Mouse (Mus musculus) kidney, embryonic 14.5 days (tissue): ENCODE data around the gene Vps13c. TPM values are rescaled to one million over a fixed set of nuclear protein-coding genes. Genes with fewer than 3 reads are reported as not detected.

Experiments
- ATAC-seq: fragments of 200-750 bp; cut with Nextera tagmentation; 2 replicates; pipeline ENCODE4 v1.8.0; 2017; ENCODE audit warnings: moderate number of reproducible peaks, mild to moderate bottlenecking, moderate TSS enrichment, moderate library complexity; ENCODE audit not compliant: low FRiP score, low TSS enrichment
- H3K27ac ChIP-seq: fragments of 300-500 bp; sonication (generic); 2 replicates; pipeline ENCODE4 v1.5.1; 2014; ENCODE audit warnings: low read depth, mild to moderate bottlenecking, low read length, moderate library complexity, mixed read lengths
- H3K27me3 ChIP-seq: fragments of 300-500 bp; sonication (generic); 2 replicates; pipeline ENCODE4 v1.6.1; 2014; ENCODE audit warnings: mild to moderate bottlenecking, low read length; ENCODE audit not compliant: control insufficient read depth, insufficient read depth
- H3K36me3 ChIP-seq: fragments of 300-500 bp; sonication (generic); 2 replicates; pipeline ENCODE4 v1.6.1; 2014; ENCODE audit warnings: low read length, mixed read lengths; ENCODE audit not compliant: control insufficient read depth, insufficient read depth
- H3K4me1 ChIP-seq: fragments of 300-500 bp; sonication (generic); 2 replicates; pipeline ENCODE4 v1.6.1; 2014; ENCODE audit warnings: low read length, mixed read lengths; ENCODE audit not compliant: control insufficient read depth, insufficient read depth
- H3K4me2 ChIP-seq: fragments of 300-500 bp; sonication (generic); replicated peaks from 2 replicates; pipeline ENCODE4 v1.6.1; 2014; ENCODE audit warnings: low read depth, mild to moderate bottlenecking, low read length
- H3K4me3 ChIP-seq: fragments of 300-500 bp; sonication (generic); 2 replicates; pipeline ENCODE4 v1.5.1; 2014; ENCODE audit warnings: mild to moderate bottlenecking, low read length
- H3K9ac ChIP-seq: fragments of 300-500 bp; sonication (generic); 2 replicates; pipeline ENCODE4 v1.6.1; 2014; ENCODE audit warnings: low read depth, mild to moderate bottlenecking, low read length, moderate library complexity
- H3K9me3 ChIP-seq: fragments of 300-500 bp; sonication (generic); 2 replicates; pipeline ENCODE4 v1.6.1; 2016; ENCODE audit warnings: low read length; ENCODE audit not compliant: control insufficient read depth
- WGBS: fragments of 180-500 bp; shearing (Covaris S2); extraction: QIAGEN DNeasy Blood & Tissue Kit; methylation state at CpG from one replicate; pipeline ENCODE4 v1.1.7; 2014; 5-methylcytosine and 5-hydroxymethylcytosine counted together
- polyA plus RNA-seq: library from polyadenylated mRNA; unstranded; fragments of >200 nt; fragmentation: Nextera tagmentation; extraction: Ambion mirVana; gene quantifications from 2 replicates; pipeline ENCODE4 v1.2.1, GENCODE M21; 2014

The Vps13c gene
- polyA plus RNA-seq, 1 experiment from 2014 or later = 7.9 TPM

- H3K27me3 ChIP-seq = no peaks in the 10 kb centered on the region
- peaks cover 3% of the 10 kb centered on the region for H3K4me1 ChIP-seq
- H3K4me2 ChIP-seq = no peak overlapping the region
- no peak overlapping the region for H3K9ac ChIP-seq
- no peak for ATAC-seq
- 64% methylated on average over 5 of the region's 5 CpGs for WGBS
- H3K36me3 ChIP-seq = no peaks in the 10 kb centered on the region
- H3K9me3 ChIP-seq = no peaks in the 10 kb centered on the region
- no peak overlapping the region for H3K27ac ChIP-seq
- H3K4me3 ChIP-seq = no peak overlapping the region
These were observed 2.6 kb downstream of the Vps13c start for GRCm38 (mm10) chr9:67842797-67843196.

GRCm38 (mm10) chr9:67845012-67845411 lies 4.8 kb downstream of the Vps13c start:
- no peak overlapping the region for H3K27ac ChIP-seq
- H3K4me3 ChIP-seq = no peak overlapping the region
- no peaks in the 10 kb centered on the region for H3K36me3 ChIP-seq
- no peak overlapping the region for H3K4me2 ChIP-seq
- ATAC-seq = no peak
- WGBS = 70% methylated on average over 4 of the region's 4 CpGs
- no peaks in the 10 kb centered on the region for H3K27me3 ChIP-seq
- H3K9ac ChIP-seq = no peak overlapping the region
- peaks cover 3% of the 10 kb centered on the region for H3K4me1 ChIP-seq
- H3K9me3 ChIP-seq = no peaks in the 10 kb centered on the region

GRCm38 (mm10) chr9:67845648-67846047 lies 5.5 kb downstream of the Vps13c start:
- Histone ChIP-seq H3K9me3 (no peaks in the 10 kb centered on the region), H3K36me3 (no peaks in the 10 kb centered on the region), H3K27me3 (no peaks in the 10 kb centered on the region), H3K4me2 (no peak overlapping the region), H3K9ac (no peak overlapping the region), H3K27ac (no peak overlapping the region), H3K4me1 (peaks cover 2% of the 10 kb centered on the region), H3K4me3 (no peak overlapping the region)
- 67% methylated on average over 5 of the region's 5 CpGs for WGBS
- ATAC-seq = no peak

- no peak overlapping the region for H3K27ac ChIP-seq
- H3K4me1 ChIP-seq = no peaks in the 10 kb centered on the region
- ATAC-seq = no peak
- no peak overlapping the region for H3K4me2 ChIP-seq
- WGBS = 100% methylated on average over 2 of the region's 2 CpGs
- H3K4me3 ChIP-seq = no peak overlapping the region
- no peaks in the 10 kb centered on the region for H3K36me3 ChIP-seq
- H3K9me3 ChIP-seq = no peaks in the 10 kb centered on the region
- no peaks in the 10 kb centered on the region for H3K27me3 ChIP-seq
- H3K9ac ChIP-seq = no peak overlapping the region
These were observed 5.9 kb downstream of the Vps13c start for GRCm38 (mm10) chr9:67846089-67846488.

GRCm38 (mm10) chr9:67847606-67848005 lies 7.4 kb downstream of the Vps13c start:
- Histone ChIP-seq H3K4me3 (no peak overlapping the region), H3K27ac (no peak overlapping the region), H3K4me1 (no peaks in the 10 kb centered on the region), H3K4me2 (no peak overlapping the region), H3K36me3 (no peaks in the 10 kb centered on the region), H3K9ac (no peak overlapping the region), H3K9me3 (no peaks in the 10 kb centered on the region), H3K27me3 (no peaks in the 10 kb centered on the region)
- no peak for ATAC-seq
- WGBS = 92% methylated on average over 3 of the region's 3 CpGs

DNA sequence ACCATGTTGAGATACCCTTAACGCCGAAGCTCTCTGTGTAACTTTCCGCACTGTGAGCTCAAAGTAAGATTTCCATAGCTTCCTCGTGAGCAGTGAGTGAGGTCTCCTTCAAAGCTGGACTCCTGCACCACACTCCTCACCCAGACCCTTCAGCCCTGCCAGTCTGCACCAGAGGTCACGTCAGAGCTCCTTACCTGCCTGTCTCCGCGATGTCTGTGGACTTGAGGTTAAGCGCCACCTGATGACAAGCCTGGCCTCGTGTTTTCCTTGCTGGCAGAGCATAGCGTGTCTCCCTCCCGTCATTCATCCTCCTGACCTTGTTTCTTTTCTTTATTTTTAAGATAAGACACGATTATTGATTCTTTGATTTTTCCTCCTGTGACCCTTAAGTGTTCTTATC lies 9.2 kb downstream of the Vps13c start:
- 85% methylated on average over 12 of the region's 12 CpGs for WGBS
- Histone ChIP-seq H3K4me2 (no peak overlapping the region), H3K27ac (no peak overlapping the region), H3K4me1 (no peaks in the 10 kb centered on the region), H3K36me3 (no peaks in the 10 kb centered on the region), H3K27me3 (no peaks in the 10 kb centered on the region), H3K9me3 (no peaks in the 10 kb centered on the region), H3K4me3 (no peak overlapping the region), H3K9ac (no peak overlapping the region)
- no peak for ATAC-seq

DNA sequence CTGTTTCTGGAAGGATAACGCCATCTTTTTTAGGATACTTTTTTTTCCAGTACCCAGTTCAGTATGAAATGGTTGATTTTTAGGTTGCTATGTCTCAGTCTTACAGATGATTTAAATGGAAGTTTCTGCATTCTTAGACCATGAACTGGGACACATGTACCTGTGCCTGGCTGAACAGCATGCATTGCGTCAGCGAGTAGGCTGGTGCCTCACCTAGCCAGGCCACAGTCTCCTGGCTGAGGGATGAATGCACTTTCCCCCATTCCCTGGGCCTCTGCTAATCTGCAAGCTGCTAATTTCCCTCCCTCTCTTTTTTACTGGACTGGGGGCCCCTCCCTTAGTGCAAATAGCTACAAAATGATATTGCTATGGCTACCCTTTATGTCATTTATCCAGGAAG lies 9.7 kb downstream of the Vps13c start:
- H3K4me2 ChIP-seq = no peak overlapping the region
- H3K9ac ChIP-seq = no peak overlapping the region
- H3K9me3 ChIP-seq = no peaks in the 10 kb centered on the region
- WGBS = 95% methylated on average over 3 of the region's 3 CpGs
- H3K4me1 ChIP-seq = no peaks in the 10 kb centered on the region
- H3K27me3 ChIP-seq = no peaks in the 10 kb centered on the region
- no peak overlapping the region for H3K4me3 ChIP-seq
- ATAC-seq = no peak
- H3K27ac ChIP-seq = no peak overlapping the region
- no peaks in the 10 kb centered on the region for H3K36me3 ChIP-seq

DNA sequence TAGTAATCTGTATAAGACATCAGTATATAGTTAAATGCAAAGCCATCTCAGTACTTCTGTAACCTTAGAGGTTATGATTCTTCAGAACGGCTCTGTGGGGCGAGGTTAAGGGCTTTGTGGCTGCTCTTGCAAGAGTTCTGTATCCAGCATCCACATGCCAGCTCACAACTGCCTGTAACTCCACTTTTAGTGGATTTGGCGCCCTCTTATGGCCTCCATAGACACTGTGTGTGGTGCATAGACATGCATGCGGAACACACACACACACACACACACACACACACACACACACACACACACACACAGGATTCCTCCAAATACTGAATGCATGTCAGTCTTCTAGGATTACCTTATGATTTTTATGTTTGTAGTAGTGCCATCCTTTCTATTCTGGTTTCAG lies 11.0 kb downstream of the Vps13c start:
- H3K36me3 ChIP-seq = no peaks in the 10 kb centered on the region
- no peak overlapping the region for H3K27ac ChIP-seq
- no peak for ATAC-seq
- H3K4me1 ChIP-seq = no peaks in the 10 kb centered on the region
- no peaks in the 10 kb centered on the region for H3K27me3 ChIP-seq
- no peak overlapping the region for H3K9ac ChIP-seq
- WGBS = 80% methylated on average over 4 of the region's 4 CpGs
- H3K4me2 ChIP-seq = no peak overlapping the region
- no peak overlapping the region for H3K4me3 ChIP-seq
- H3K9me3 ChIP-seq = no peaks in the 10 kb centered on the region

DNA sequence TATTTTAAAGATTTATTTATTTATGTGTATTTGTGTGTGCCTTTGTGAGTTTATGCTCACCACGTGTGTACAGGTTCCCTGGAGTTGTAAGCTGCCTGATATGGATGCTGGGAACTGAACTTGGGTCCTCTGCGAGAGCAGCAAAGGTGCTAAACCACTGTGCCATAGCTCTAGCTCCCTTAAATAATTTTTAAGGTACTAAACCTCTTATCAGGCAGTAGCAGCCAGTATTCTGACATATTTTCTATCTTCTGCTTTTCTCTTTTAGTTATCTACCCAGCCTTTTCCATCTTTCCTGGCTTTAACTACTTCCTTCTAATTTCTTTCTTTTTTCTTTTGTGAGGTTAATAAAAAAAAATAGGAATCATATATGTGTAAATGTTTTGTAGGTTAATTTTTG lies 20.1 kb downstream of the Vps13c start:
- no peak overlapping the region for H3K27ac ChIP-seq
- H3K4me2 ChIP-seq = no peak overlapping the region
- 75% methylated on average over 2 of the region's 2 CpGs for WGBS
- no peak for ATAC-seq
- H3K9me3 ChIP-seq = no peaks in the 10 kb centered on the region
- H3K4me1 ChIP-seq = peaks cover 3% of the 10 kb centered on the region; the same call in 1 of the 2 replicates
- no peak overlapping the region for H3K9ac ChIP-seq
- no peaks in the 10 kb centered on the region for H3K27me3 ChIP-seq
- H3K36me3 ChIP-seq = peaks cover 6% of the 10 kb centered on the region
- H3K4me3 ChIP-seq = no peak overlapping the region

DNA sequence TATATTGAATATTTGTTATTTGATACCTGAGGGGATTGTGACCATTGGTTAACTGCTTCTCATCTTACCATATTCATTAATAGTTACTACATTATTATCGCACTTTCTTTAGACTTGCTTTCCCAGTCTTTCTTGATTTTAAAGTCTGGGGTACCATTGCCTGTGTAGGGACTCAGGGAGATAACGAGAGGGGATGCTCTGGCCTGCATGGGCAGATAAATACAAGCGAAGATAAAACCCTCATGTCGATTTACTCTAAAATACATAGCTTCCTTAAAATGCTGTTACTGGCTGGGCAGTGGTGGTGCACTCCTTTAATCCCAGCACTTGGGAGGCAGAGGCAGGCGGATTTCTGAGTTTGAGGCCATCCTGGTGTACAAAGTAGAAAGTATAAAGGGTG lies 23.1 kb downstream of the Vps13c start:
- Histone ChIP-seq H3K4me1 (peaks cover 3% of the 10 kb centered on the region; the same call in 1 of the 2 replicates), H3K4me2 (no peak overlapping the region), H3K9ac (no peak overlapping the region), H3K27ac (no peak overlapping the region), H3K4me3 (no peak overlapping the region), H3K27me3 (no peaks in the 10 kb centered on the region; the same call in 1 of the 2 replicates), H3K9me3 (no peaks in the 10 kb centered on the region), H3K36me3 (peaks cover under 1% of the 10 kb centered on the region; the same call in 1 of the 2 replicates)
- 92% methylated on average over 5 of the region's 5 CpGs for WGBS
- no peak for ATAC-seq
